Mouse (Mus musculus) heart, embryonic 11.5 days (tissue): ENCODE results near the gene Egfem1. TPM values are rescaled to one million over a fixed set of nuclear protein-coding genes. Genes with fewer than 3 reads are reported as not detected.

ENCODE experiments used
- ATAC-seq: fragments of 200-750 bp; cut with Nextera tagmentation; replicated peaks from 2 replicates; pipeline ENCODE4 v1.8.0; 2017; ENCODE audit warnings: moderate library complexity; ENCODE audit not compliant: insufficient number of reproducible peaks, low FRiP score, low TSS enrichment
- H3K27ac ChIP-seq: fragments of 300-500 bp; sonication (generic); 2 replicates; pipeline ENCODE4 v1.5.1; 2014; ENCODE audit warnings: mild to moderate bottlenecking, low read depth, low read length
- H3K27me3 ChIP-seq: fragments of 300-500 bp; sonication (generic); 2 replicates; pipeline ENCODE4 v1.6.1; 2014; ENCODE audit warnings: mild to moderate bottlenecking, low read length, mixed read lengths; ENCODE audit not compliant: control insufficient read depth, insufficient read depth
- H3K36me3 ChIP-seq: fragments of 300-500 bp; sonication (generic); 2 replicates; pipeline ENCODE4 v1.6.1; 2014; ENCODE audit warnings: mild to moderate bottlenecking, low read length, moderate library complexity, mixed read lengths; ENCODE audit not compliant: control insufficient read depth, insufficient read depth
- H3K4me1 ChIP-seq: fragments of 300-500 bp; sonication (generic); 2 replicates; pipeline ENCODE4 v1.6.1; 2014; ENCODE audit warnings: low read length; ENCODE audit not compliant: control insufficient read depth, insufficient read depth
- H3K4me2 ChIP-seq: fragments of 300-500 bp; sonication (generic); 2 replicates; pipeline ENCODE4 v1.6.1; 2014; ENCODE audit warnings: mild to moderate bottlenecking, moderate library complexity
- H3K4me3 ChIP-seq: fragments of 300-500 bp; sonication (generic); 2 replicates; pipeline ENCODE4 v1.5.1; 2014; ENCODE audit warnings: low read depth, low read length
- H3K9ac ChIP-seq: fragments of 300-500 bp; sonication (generic); 2 replicates; pipeline ENCODE4 v1.6.1; 2014; ENCODE audit warnings: mild to moderate bottlenecking, low read depth, low read length, moderate library complexity
- H3K9me3 ChIP-seq: fragments of 300-500 bp; sonication (generic); replicated peaks from 2 replicates; pipeline ENCODE4 v1.6.1; 2016; ENCODE audit warnings: low read length; ENCODE audit not compliant: control insufficient read depth
- WGBS: fragments of 180-500 bp; shearing (Covaris S2); extraction: QIAGEN DNeasy Blood & Tissue Kit; methylation state at CpG from one replicate; pipeline ENCODE4 v1.1.7; 2014; ENCODE audit not compliant: insufficient replicate concordance; 5-methylcytosine and 5-hydroxymethylcytosine counted together
- polyA plus RNA-seq: library from polyadenylated mRNA; unstranded; fragments of >200 nt; fragmentation: Nextera tagmentation; extraction: Ambion mirVana; gene quantifications from 2 replicates; pipeline ENCODE4 v1.2.1, GENCODE M21; 2014

Gene Egfem1
- polyA plus RNA-seq, 1 experiment from 2014 or later = 0.11 TPM

DNA sequence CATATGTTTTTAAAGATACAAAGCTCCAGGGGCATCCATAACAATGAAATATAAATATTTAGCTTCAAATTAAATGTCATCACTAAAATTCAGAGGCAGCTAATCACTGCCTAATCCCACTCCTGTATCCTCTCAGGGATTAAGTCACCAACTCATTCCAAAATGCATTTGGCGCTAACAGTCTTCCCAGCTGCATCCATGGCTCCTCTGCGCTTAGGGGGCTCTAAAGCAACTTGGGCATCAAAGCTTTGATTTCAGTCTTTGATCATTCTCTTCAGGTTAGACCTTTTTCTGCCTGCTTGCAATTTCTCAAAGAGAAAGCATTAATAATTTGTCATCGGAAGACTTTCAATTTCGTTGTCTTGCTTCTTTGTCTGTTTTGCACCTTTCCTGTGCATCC is 87.2 kb downstream of the Egfem1 start:
- WGBS = 67% methylated on average over 4 of the region's 4 CpGs
- H3K36me3 ChIP-seq = no peaks in the 10 kb centered on the region
- no peaks in the 10 kb centered on the region for H3K9me3 ChIP-seq
- H3K4me3 ChIP-seq = no peak overlapping the region
- no peak overlapping the region for H3K9ac ChIP-seq
- no peaks in the 10 kb centered on the region for H3K27me3 ChIP-seq
- no peak overlapping the region for H3K4me2 ChIP-seq
- no peak overlapping the region for H3K27ac ChIP-seq
- no peak for ATAC-seq
- H3K4me1 ChIP-seq = no peaks in the 10 kb centered on the region

DNA sequence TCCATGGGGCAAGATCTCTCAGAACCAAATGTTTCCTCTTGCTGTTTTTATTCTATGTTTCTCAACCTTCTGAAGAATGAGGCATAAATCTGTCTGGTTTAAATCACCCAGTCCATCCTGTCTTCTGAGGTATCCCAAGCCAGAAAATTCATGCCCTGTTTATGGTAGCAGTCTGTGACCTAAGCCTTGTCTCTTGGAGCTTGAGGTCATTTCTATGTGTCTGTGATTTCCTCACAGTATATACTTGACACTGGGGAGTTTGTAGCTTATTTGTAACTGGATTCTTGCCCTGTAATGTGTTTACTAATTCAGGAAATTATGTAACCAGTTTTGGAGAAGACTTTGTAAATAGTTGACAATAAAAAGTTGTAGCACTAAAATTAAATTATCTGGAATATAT is 95.2 kb downstream of the Egfem1 start:
- Histone ChIP-seq H3K9me3 (no peaks in the 10 kb centered on the region), H3K4me1 (no peaks in the 10 kb centered on the region), H3K27ac (no peak overlapping the region), H3K4me2 (no peak overlapping the region), H3K9ac (no peak overlapping the region), H3K4me3 (no peak overlapping the region), H3K27me3 (no peaks in the 10 kb centered on the region), H3K36me3 (no peaks in the 10 kb centered on the region)
- ATAC-seq = no peak

GRCm38 (mm10) chr3:29182988-29183387 is 101.2 kb downstream of the Egfem1 start:
- H3K4me2 ChIP-seq = no peak overlapping the region
- H3K9ac ChIP-seq = no peak overlapping the region
- 81% methylated on average over 10 of the region's 10 CpGs for WGBS
- no peaks in the 10 kb centered on the region for H3K4me1 ChIP-seq
- H3K4me3 ChIP-seq = no peak overlapping the region
- no peaks in the 10 kb centered on the region for H3K36me3 ChIP-seq
- H3K27me3 ChIP-seq = no peaks in the 10 kb centered on the region
- no peaks in the 10 kb centered on the region for H3K9me3 ChIP-seq
- no peak overlapping the region for H3K27ac ChIP-seq
- no peak for ATAC-seq

DNA sequence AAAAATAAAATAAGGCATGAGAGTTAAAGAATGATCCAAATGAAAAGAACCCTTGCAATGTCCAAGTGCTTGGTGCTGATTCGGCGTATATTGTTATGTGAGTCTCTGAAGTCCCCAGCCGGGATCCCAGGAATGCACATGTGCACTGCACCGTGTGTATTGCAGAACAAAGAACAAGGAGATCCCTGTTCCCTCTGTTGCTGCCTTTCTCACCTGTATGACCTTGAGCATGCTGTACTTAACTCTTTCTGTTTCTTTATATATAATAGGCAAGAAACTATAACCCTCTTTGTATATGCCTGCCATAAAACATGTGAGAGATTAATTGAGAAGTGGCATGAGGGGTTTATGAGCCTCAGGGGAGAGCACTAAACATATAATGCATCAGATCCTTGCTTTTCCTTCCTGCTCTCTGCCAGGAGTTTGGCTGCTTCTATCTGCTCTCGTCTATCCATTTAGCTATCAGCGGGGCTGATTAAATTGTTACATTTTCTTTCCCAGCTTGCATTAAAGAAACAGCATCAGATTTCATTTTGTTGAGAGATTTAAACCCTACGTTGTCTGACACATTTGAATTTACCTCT is 101.9 kb downstream of the Egfem1 start:
- ATAC-seq = no peak
- H3K4me1 ChIP-seq = no peaks in the 10 kb centered on the region
- WGBS = 64% methylated on average over 7 of the region's 7 CpGs
- H3K27ac ChIP-seq = no peak overlapping the region
- H3K9ac ChIP-seq = no peak overlapping the region
- H3K9me3 ChIP-seq = no peaks in the 10 kb centered on the region
- no peak overlapping the region for H3K4me2 ChIP-seq
- no peaks in the 10 kb centered on the region for H3K27me3 ChIP-seq
- no peaks in the 10 kb centered on the region for H3K36me3 ChIP-seq
- no peak overlapping the region for H3K4me3 ChIP-seq

GRCm38 (mm10) chr3:29184486-29185241 is 102.8 kb downstream of the Egfem1 start:
- ATAC-seq = no peak
- Histone ChIP-seq H3K9me3 (no peaks in the 10 kb centered on the region), H3K9ac (no peak overlapping the region), H3K4me3 (no peak overlapping the region), H3K27ac (no peak overlapping the region), H3K36me3 (no peaks in the 10 kb centered on the region), H3K4me1 (no peaks in the 10 kb centered on the region), H3K4me2 (no peak overlapping the region), H3K27me3 (no peaks in the 10 kb centered on the region)
- 71% methylated on average over 7 of the region's 7 CpGs for WGBS

DNA sequence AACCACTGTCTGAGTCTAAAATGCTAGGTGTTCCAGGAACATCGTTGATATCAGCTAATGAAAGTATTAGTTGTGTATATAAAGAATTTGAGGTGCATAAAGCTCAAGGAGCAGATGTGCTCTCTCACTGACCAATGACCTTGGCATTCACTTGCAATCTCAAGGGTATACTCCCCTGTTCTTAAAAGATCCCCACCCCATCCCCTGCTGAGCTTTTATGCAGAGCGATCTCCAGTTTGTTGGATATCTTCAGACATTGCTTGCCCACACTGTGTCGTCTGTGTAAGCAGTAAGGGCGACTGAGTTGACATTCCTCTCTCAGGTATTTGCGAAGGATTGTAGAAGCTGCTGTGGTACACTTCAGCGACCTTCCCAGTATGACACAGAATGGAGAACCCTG is 108.4 kb downstream of the Egfem1 start:
- Histone ChIP-seq H3K9ac (no peak overlapping the region), H3K4me1 (no peaks in the 10 kb centered on the region), H3K9me3 (no peaks in the 10 kb centered on the region), H3K4me3 (no peak overlapping the region), H3K27me3 (no peaks in the 10 kb centered on the region), H3K27ac (no peak overlapping the region), H3K4me2 (no peak overlapping the region), H3K36me3 (no peaks in the 10 kb centered on the region)
- 63% methylated on average over 6 of the region's 6 CpGs for whole genome bisulfite sequencing
- ATAC-seq = no peak

DNA sequence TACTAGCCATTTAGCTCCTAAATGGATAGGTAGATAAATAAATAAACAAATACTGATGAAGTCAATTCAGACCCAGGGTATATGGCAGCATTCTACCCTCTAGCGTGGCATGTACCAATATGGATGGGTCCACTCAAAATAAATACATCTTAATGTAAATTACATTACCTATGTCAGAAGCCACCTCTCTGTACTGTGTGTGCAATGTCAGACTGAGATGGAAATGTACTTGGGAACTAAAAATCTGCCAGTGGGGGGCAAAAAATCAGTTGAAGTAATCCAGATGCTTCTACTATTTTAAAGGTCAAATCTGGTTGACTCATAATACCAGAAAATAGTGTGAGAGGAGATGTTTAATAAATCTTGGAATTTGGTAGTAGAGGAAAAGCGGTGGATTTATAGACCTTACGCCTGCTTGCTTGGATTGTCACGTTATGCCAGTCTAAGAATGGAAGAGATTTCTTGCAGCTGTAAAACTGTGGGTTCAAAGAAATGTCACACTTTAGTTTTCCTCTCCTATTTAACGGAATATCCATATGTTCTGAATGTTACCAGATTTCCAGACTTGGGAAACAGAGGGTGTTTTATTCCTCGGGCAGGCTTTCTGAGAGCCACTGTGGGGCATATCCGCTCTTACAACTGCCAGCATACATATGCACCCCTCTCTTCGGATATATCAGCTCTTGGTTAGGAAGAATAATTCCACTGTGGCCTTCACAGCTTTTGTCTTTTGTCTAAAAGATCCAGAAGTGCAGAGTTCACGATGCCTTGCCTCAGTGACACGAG is 116.1 kb downstream of the Egfem1 start:
- Histone ChIP-seq H3K9ac (no peak overlapping the region), H3K4me3 (no peak overlapping the region), H3K9me3 (no peaks in the 10 kb centered on the region), H3K27ac (no peak overlapping the region), H3K36me3 (no peaks in the 10 kb centered on the region), H3K4me1 (no peaks in the 10 kb centered on the region), H3K27me3 (no peaks in the 10 kb centered on the region), H3K4me2 (no peak overlapping the region)
- 76% methylated on average over 10 of the region's 10 CpGs for WGBS
- ATAC-seq = no peak

DNA sequence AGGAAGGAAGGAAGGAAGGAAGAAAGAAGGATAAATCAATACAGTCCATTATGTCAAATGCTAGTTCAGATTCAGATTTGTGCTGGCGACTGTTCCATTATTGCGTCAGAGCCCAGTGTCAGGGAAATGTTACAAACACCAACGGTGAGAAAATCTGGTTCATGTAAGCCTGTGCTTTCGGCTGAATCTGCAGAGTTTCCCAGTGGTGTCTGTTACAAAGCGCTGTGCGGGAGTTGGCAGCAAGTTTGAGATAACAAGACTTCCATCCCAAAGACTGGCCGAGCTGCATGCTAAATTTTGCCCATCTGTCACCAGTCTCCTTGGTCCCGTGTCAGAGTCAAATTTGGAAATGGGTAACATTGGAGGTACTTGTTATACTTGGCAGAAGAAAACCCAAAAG is 118.8 kb downstream of the Egfem1 start:
- ATAC-seq = no peak
- Histone ChIP-seq H3K36me3 (no peaks in the 10 kb centered on the region), H3K4me2 (no peak overlapping the region), H3K9ac (no peak overlapping the region), H3K4me3 (no peak overlapping the region), H3K4me1 (no peaks in the 10 kb centered on the region), H3K9me3 (no peaks in the 10 kb centered on the region), H3K27ac (no peak overlapping the region), H3K27me3 (no peaks in the 10 kb centered on the region)
- 35% methylated on average over 8 of the region's 8 CpGs for WGBS
